Mouse (Mus musculus): ENCODE data around the gene Gcnt1. TPM values are rescaled to one million over a fixed set of nuclear protein-coding genes. Genes with fewer than 3 reads are reported as not detected.

Gene Gcnt1
- polyA plus RNA-seq, 1 experiment = 0.12 TPM

DNA sequence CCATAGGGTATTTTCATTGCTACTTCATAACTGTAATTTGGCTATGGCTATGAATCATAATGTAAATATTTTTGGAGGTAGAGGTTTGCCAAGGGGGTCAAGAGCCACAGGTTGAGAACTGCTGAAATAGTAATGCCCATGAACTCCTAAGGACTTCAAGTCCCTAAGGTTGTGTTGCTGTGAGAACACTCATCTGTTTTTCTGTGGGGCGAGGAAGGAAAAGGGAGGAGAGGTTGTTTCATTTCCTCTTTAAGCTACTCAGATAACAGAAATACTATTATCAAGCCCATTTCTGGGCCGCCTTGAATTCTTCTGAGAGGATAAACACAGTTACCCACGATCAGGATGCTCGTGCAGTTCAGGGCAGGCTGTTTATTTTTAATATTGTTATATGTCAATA lies 24.2 kb upstream of the Gcnt1 start:
- Histone ChIP-seq H3K36me3 (ENCODE audit: control insufficient read depth, insufficient read depth) (no peaks in the 10 kb centered on the region), H3K4me2 (ENCODE audit: low read depth) (no peak overlapping the region), H3K27me3 (ENCODE audit: control insufficient read depth, insufficient read depth, insufficient read length) (no peaks in the 10 kb centered on the region), H3ac (ENCODE audit: control insufficient read depth, insufficient read length) (no peak overlapping the region), H3K79me2 (ENCODE audit: control insufficient read depth, insufficient read depth) (peaks cover 9% of the 10 kb centered on the region), H3K4me3 (no peak overlapping the region)
- TF ChIP-seq TCF3 (IDR thresholded peaks at IDR 0.05; ENCODE audit: insufficient read length, low read depth) = no peak
- TF ChIP-seq CEBPB (IDR thresholded peaks at IDR 0.05; ENCODE audit: insufficient read depth, poor library complexity, severe bottlenecking) = no peak
- no peak for TF ChIP-seq MYOG (IDR thresholded peaks at IDR 0.05; ENCODE audit: control insufficient read depth in 1 of 3, insufficient read depth in 1 of 3, insufficient read length in 2 of 3, low read depth in 2 of 3)
- no peak for TF ChIP-seq MAX (IDR thresholded peaks at IDR 0.05; ENCODE audit: low read depth)
- TF ChIP-seq REST (IDR thresholded peaks at IDR 0.05; ENCODE audit: insufficient read depth, insufficient read length) = no peak
- TF ChIP-seq SRF (IDR thresholded peaks at IDR 0.05; ENCODE audit: control insufficient read depth, insufficient read length, low read depth) = no peak
- TF ChIP-seq POLR2AphosphoS2 (IDR thresholded peaks at IDR 0.05; ENCODE audit: insufficient read length, low read depth) = no peak

DNA sequence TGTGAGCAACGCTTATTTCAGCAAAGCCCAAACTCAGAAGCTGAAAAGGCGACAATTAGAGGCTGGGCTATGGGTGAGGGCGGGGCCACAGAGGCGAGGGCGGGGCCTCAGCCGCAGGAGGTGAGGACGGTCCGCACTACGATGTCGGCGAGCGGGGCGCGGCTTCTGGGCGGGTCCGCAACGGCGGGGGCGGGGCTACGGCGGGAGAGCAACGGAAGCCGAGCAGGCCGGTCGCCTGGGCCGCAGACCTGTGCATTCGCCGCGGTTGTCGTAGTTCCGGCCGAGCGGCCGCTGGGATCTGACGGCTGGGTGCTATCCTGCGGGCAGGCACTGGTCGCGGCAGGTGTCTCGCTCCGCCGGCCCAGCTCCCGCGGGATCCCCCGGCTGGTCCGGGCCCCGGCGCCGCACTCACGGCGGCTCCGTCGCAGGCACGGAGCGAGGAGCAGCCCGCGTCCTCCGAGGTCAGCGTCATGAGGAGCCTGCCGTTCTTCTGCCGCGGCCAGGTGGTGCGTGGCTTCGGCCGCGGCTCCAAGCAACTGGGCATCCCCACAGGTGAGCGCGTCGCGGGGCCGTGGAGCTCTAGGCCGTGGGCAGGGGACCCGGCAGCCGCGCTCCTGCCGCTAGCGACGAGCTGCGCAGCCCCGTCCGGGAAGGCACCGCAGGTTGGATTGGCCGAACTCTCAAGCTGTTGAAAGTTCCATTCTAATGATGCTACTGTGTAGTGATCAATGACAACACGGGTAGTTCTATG lies 21.4 kb upstream of the Gcnt1 start, which contains the start of gene Rfk:
TSS of gene Rfk (plus strand) at position 203 of the 751 bp plus-strand sequence.
- peak within 1 kb of the TSS; percentile 36 for H3K4me3 ChIP-seq
- TF ChIP-seq POLR2A (IDR thresholded peaks at IDR 0.05; ENCODE audit: insufficient read length, low read depth) (peak; percentile 96), MYOD1 (IDR thresholded peaks at IDR 0.05; ENCODE audit: control insufficient read depth in 1 of 3, insufficient read length in 2 of 3, low read depth in 2 of 3) (peak in 1 of 3 experiments; percentile 36), MYOG (IDR thresholded peaks at IDR 0.05; ENCODE audit: control insufficient read depth in 1 of 3, insufficient read depth in 1 of 3, insufficient read length in 2 of 3, low read depth in 2 of 3) (peak in 1 of 3 experiments; percentile 49), REST (IDR thresholded peaks at IDR 0.05; ENCODE audit: insufficient read depth, insufficient read length) (no peak), CEBPB (IDR thresholded peaks at IDR 0.05; ENCODE audit: insufficient read depth, poor library complexity, severe bottlenecking) (no peak), TCF3 (IDR thresholded peaks at IDR 0.05; ENCODE audit: insufficient read length, low read depth) (peak; percentile 12), TCF12 (IDR thresholded peaks at IDR 0.05; ENCODE audit: insufficient read depth, poor library complexity, severe bottlenecking) (no peak), MAX (IDR thresholded peaks at IDR 0.05; ENCODE audit: low read depth) (no peak), SRF (IDR thresholded peaks at IDR 0.05; ENCODE audit: control insufficient read depth, insufficient read length, low read depth) (no peak), USF1 (IDR thresholded peaks at IDR 0.05; ENCODE audit: low read depth) (no peak), POLR2AphosphoS2 (IDR thresholded peaks at IDR 0.05; ENCODE audit: insufficient read length, low read depth) (peak; percentile 93), E2F4 (IDR thresholded peaks at IDR 0.05; ENCODE audit: insufficient read depth) (no peak)

DNA sequence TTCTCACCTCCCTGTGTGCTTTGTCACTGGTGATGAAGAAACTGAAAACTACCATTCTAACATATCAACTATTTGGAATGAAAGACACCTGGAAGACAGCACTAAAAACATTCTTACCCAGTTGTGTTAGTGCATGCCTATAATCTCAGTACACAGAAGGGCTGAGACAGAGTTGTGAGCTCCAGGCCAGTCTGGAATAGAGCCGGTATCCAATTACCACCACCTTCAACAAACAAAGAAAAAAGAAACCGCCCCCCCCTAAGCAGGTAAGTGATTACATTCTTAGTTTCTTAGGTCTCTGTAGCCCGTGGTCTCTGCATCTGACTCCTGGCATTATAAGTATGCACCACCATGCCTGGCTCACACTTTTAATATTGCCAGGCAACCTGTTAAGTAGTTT lies 20.2 kb upstream of the Gcnt1 start:
- H3K27me3 ChIP-seq (ENCODE audit: control insufficient read depth, insufficient read depth, insufficient read length) = no peaks in the 10 kb centered on the region
- TF ChIP-seq TCF12 (IDR thresholded peaks at IDR 0.05; ENCODE audit: insufficient read depth, poor library complexity, severe bottlenecking) = no peak
- no peak for TF ChIP-seq MYOD1 (IDR thresholded peaks at IDR 0.05; ENCODE audit: control insufficient read depth in 1 of 3, insufficient read length in 2 of 3, low read depth in 2 of 3)
- no peak for TF ChIP-seq CEBPB (IDR thresholded peaks at IDR 0.05; ENCODE audit: insufficient read depth, poor library complexity, severe bottlenecking)
- TF ChIP-seq SRF (IDR thresholded peaks at IDR 0.05; ENCODE audit: control insufficient read depth, insufficient read length, low read depth) = no peak
- no peak for TF ChIP-seq E2F4 (IDR thresholded peaks at IDR 0.05; ENCODE audit: insufficient read depth)
- TF ChIP-seq MYOG (IDR thresholded peaks at IDR 0.05; ENCODE audit: control insufficient read depth in 1 of 3, insufficient read depth in 1 of 3, insufficient read length in 2 of 3, low read depth in 2 of 3) = no peak
- no peak for TF ChIP-seq USF1 (IDR thresholded peaks at IDR 0.05; ENCODE audit: low read depth)
- no peak for TF ChIP-seq REST (IDR thresholded peaks at IDR 0.05; ENCODE audit: insufficient read depth, insufficient read length)
- TF ChIP-seq MAX (IDR thresholded peaks at IDR 0.05; ENCODE audit: low read depth) = no peak
- TF ChIP-seq POLR2AphosphoS2 (IDR thresholded peaks at IDR 0.05; ENCODE audit: insufficient read length, low read depth) = no peak
- TF ChIP-seq POLR2A (IDR thresholded peaks at IDR 0.05; ENCODE audit: insufficient read length, low read depth) = no peak
- H3K4me3 ChIP-seq = no peak overlapping the region

More for the DNA sequence above, 21.4 kb upstream of the Gcnt1 start, which contains the start of gene Rfk:
- Histone ChIP-seq H3K79me2 (ENCODE audit: control insufficient read depth, insufficient read depth) (peaks cover 9% of the 10 kb centered on the region), H3K27me3 (ENCODE audit: control insufficient read depth, insufficient read depth, insufficient read length) (no peaks in the 10 kb centered on the region), H3K4me2 (ENCODE audit: low read depth) (peak within 1 kb of the TSS; percentile 94), H3ac (ENCODE audit: control insufficient read depth, insufficient read length) (peak within 1 kb of the TSS; percentile 58), H3K36me3 (ENCODE audit: control insufficient read depth, insufficient read depth) (no peaks in the 10 kb centered on the region)

DNA sequence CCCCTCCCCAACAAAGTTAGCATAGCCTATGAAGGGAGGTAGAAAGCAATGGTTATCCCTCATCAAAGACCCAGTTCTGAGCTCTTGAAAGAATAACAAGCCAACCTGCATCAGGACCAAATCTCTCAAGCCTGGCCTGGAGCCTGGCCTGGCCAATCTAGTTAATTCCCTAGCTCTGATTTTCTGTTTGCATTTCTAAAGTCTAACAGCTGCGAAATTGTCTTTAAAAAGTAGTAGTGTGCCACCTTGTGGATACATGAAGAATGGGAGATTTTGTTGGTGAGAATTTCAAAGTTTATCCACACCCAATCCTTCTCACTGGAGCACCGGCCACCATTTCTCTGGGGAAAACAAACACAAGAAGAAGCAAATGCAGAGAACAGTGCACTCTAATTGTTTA lies 15.8 kb upstream of the Gcnt1 start:
- H3K36me3 ChIP-seq (ENCODE audit: control insufficient read depth, insufficient read depth) = no peaks in the 10 kb centered on the region
- H3K4me3 ChIP-seq = no peak overlapping the region
- no peak overlapping the region for H3K4me2 ChIP-seq (ENCODE audit: low read depth)
- H3K79me2 ChIP-seq (ENCODE audit: control insufficient read depth, insufficient read depth) = no peaks in the 10 kb centered on the region
- no peak for TF ChIP-seq POLR2AphosphoS2 (IDR thresholded peaks at IDR 0.05; ENCODE audit: insufficient read length, low read depth)
- no peak for TF ChIP-seq CEBPB (IDR thresholded peaks at IDR 0.05; ENCODE audit: insufficient read depth, poor library complexity, severe bottlenecking)
- no peak for TF ChIP-seq USF1 (IDR thresholded peaks at IDR 0.05; ENCODE audit: low read depth)
- H3ac ChIP-seq (ENCODE audit: control insufficient read depth, insufficient read length) = no peak overlapping the region
- no peaks in the 10 kb centered on the region for H3K27me3 ChIP-seq (ENCODE audit: control insufficient read depth, insufficient read depth, insufficient read length)

More for the DNA sequence above, 20.2 kb upstream of the Gcnt1 start:
- Histone ChIP-seq H3ac (ENCODE audit: control insufficient read depth, insufficient read length) (no peak overlapping the region), H3K79me2 (ENCODE audit: control insufficient read depth, insufficient read depth) (peaks cover 9% of the 10 kb centered on the region), H3K36me3 (ENCODE audit: control insufficient read depth, insufficient read depth) (no peaks in the 10 kb centered on the region), H3K4me2 (ENCODE audit: low read depth) (peak overlapping the region; percentile 67)

DNA sequence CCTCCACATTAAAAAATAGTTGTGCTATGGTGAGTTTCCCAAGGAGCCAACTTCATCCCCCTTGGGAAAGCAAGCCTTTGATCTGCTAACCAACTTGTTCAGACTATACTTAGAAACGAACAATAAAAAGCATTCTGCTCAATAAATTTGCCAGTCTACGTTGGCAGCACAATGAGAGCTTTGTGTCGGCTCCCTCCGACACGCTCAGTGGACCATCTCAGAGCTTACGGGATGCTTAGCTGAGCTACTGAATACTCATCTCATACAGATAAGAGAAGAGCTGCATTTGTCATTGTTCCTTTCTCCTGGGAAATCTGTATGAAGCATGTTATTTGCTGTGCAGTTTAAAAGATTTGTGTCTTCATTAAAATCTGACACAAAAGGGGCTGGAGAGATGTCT lies 13.8 kb upstream of the Gcnt1 start:
- Histone ChIP-seq H3ac (ENCODE audit: control insufficient read depth, insufficient read length) (no peak overlapping the region), H3K36me3 (ENCODE audit: control insufficient read depth, insufficient read depth) (no peaks in the 10 kb centered on the region), H3K79me2 (ENCODE audit: control insufficient read depth, insufficient read depth) (no peaks in the 10 kb centered on the region), H3K4me3 (no peak overlapping the region), H3K4me2 (ENCODE audit: low read depth) (no peak overlapping the region), H3K27me3 (ENCODE audit: control insufficient read depth, insufficient read depth, insufficient read length) (no peaks in the 10 kb centered on the region)
- TF ChIP-seq E2F4 (IDR thresholded peaks at IDR 0.05; ENCODE audit: insufficient read depth) (no peak), USF1 (IDR thresholded peaks at IDR 0.05; ENCODE audit: low read depth) (no peak), TCF12 (IDR thresholded peaks at IDR 0.05; ENCODE audit: insufficient read depth, poor library complexity, severe bottlenecking) (no peak), MYOD1 (IDR thresholded peaks at IDR 0.05; ENCODE audit: control insufficient read depth in 1 of 3, insufficient read length in 2 of 3, low read depth in 2 of 3) (no peak), REST (IDR thresholded peaks at IDR 0.05; ENCODE audit: insufficient read depth, insufficient read length) (no peak), MAX (IDR thresholded peaks at IDR 0.05; ENCODE audit: low read depth) (no peak), CEBPB (IDR thresholded peaks at IDR 0.05; ENCODE audit: insufficient read depth, poor library complexity, severe bottlenecking) (no peak), MYOG (IDR thresholded peaks at IDR 0.05; ENCODE audit: control insufficient read depth in 1 of 3, insufficient read depth in 1 of 3, insufficient read length in 2 of 3, low read depth in 2 of 3) (no peak), SRF (IDR thresholded peaks at IDR 0.05; ENCODE audit: control insufficient read depth, insufficient read length, low read depth) (no peak), TCF3 (IDR thresholded peaks at IDR 0.05; ENCODE audit: insufficient read length, low read depth) (no peak), POLR2A (IDR thresholded peaks at IDR 0.05; ENCODE audit: insufficient read length, low read depth) (no peak), POLR2AphosphoS2 (IDR thresholded peaks at IDR 0.05; ENCODE audit: insufficient read length, low read depth) (no peak)
